Mouse (Mus musculus) left cerebral cortex, adult 2 months (tissue): ENCODE measurements around the gene Zfr2. TPM values are rescaled to one million over a fixed set of nuclear protein-coding genes. Genes with fewer than 3 reads are reported as not detected.
A peak's percentile ranks its signal among the peaks of the same experiment; 100 is the strongest.

ENCODE experiments used
- DNase-seq, 2 experiments: peaks; one replicate each; pipeline ENCODE4 v3.0.0; 2021 to 2022; ENCODE audit warnings: low spot score in 2 of 2, mixed read lengths in 1 of 2; ENCODE audit errors: extremely low spot score in 1 of 2
- H3K27ac ChIP-seq: fragments of 200-600 bp; 2 replicates; pipeline ENCODE4 v1.8.1; 2022
- H3K4me3 ChIP-seq: fragments of 200-600 bp; 2 replicates; pipeline ENCODE4 v1.8.1; 2022
- CTCF ChIP-seq: fragments of 200-600 bp; IDR thresholded peaks from 2 replicates; pipeline ENCODE4 v1.8.1; 2022; ENCODE audit warnings: antibody characterized with exemption, mild to moderate bottlenecking, moderate library complexity
- intact Hi-C: fragments of 180-260 bp; cut with DNase I; formaldehyde crosslinking; loops from one replicate; pipeline ENCODE4 v1.15.1; 2025
- total RNA-seq, 2 experiments: library from RNA; stranded (reverse); gene quantifications; 2 replicates each; pipeline ENCODE4 v1.2.3; 2021

The Zfr2 gene
- total RNA-seq, 2 experiments from 2014 or later = 70.9 to 76.2 TPM

- Histone ChIP-seq H3K4me3 (no peak overlapping the region), H3K27ac (no peak overlapping the region)
- no peak for DNase-seq
- no peak for TF ChIP-seq CTCF
- intact Hi-C loops = no loop called here
Observed at GRCm38 (mm10) chr10:81279496-81279895, 46.5 kb downstream of the Zfr2 start.

- no peak overlapping the region for H3K4me3 ChIP-seq
- no peak for DNase-seq
- TF ChIP-seq CTCF = no peak
- no peak overlapping the region for H3K27ac ChIP-seq
- intact Hi-C loops = no loop called here
Observed at GRCm38 (mm10) chr10:81284189-81284588, 51.2 kb downstream of the Zfr2 start.

- no peak for TF ChIP-seq CTCF
- DNase-seq = no peak
- H3K4me3 ChIP-seq = no peak overlapping the region
- intact Hi-C loops = loop anchor here (5.0 kb wide), 2 partner anchors 58 to 87 kb away; partner anchors contain the start of gene Gipc3
- no peak overlapping the region for H3K27ac ChIP-seq
Observed at GRCm38 (mm10) chr10:81284719-81285118, 51.8 kb downstream of the Zfr2 start.

DNA sequence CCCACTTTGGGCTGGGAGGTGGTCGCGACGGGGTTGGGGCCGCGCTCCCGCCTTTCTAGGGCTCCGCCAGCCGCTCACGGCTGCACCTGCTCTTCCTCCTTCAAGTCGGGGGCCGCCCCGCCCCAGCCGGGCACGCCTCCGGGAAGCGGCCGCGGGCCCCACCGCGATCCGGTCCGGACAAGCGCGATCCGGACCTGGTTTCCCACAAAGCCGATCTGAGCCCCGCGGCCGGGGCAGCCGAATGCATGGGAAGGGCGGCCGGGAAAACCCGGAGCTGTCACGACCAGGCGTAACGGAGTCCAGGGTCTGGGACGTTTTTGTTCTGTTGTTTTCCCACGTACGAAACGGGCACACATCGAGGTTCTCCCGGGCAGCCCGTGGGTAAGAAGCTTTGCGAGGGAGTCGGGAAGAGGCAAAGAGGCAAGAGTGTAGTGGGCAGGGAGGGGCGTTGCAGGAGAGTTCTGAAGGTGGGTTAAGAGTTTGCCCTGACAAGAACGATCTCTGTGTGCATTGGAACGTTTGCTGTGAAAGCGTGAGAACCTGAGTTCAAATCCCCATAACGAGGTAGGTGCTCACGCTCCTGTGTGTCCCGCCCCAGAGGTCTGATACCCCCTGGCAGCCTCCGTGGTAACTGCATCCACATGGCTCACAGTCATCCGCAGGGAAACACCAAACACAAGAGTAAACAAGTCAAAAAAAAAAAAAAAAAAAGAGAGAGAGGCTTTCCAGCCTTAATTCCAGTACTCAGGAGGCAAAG is 52.9 kb downstream of the Zfr2 start:
- no peak overlapping the region for H3K27ac ChIP-seq
- DNase-seq = peak; percentile 80 to 88
- intact Hi-C loops = loop anchor here (5.0 kb wide), 2 partner anchors 56 to 89 kb away; partner anchors contain the start of gene Gipc3
- peak overlapping the region; percentile 27 for H3K4me3 ChIP-seq
- TF ChIP-seq CTCF = no peak; the same call in 1 of the 2 replicates

- TF ChIP-seq CTCF = no peak
- DNase-seq = no peak
- intact Hi-C loops = loop anchor here (5.0 kb wide), 2 partner anchors 56 to 89 kb away; partner anchors contain the start of gene Gipc3
- no peak overlapping the region for H3K4me3 ChIP-seq
- H3K27ac ChIP-seq = no peak overlapping the region
Observed at GRCm38 (mm10) chr10:81286586-81286985, 53.6 kb downstream of the Zfr2 start.

GRCm38 (mm10) chr10:81287513-81288157 is 54.7 kb downstream of the Zfr2 start:
- TF ChIP-seq CTCF = peak; percentile 86
- DNase-seq = no peak
- intact Hi-C loops = loop anchor here (2.0 to 5.0 kb wide), 5 partner anchors 31 to 163 kb away; partner anchors contain the start of genes Gipc3 and Hmg20b
- H3K27ac ChIP-seq = no peak overlapping the region
- H3K4me3 ChIP-seq = no peak overlapping the region

DNA sequence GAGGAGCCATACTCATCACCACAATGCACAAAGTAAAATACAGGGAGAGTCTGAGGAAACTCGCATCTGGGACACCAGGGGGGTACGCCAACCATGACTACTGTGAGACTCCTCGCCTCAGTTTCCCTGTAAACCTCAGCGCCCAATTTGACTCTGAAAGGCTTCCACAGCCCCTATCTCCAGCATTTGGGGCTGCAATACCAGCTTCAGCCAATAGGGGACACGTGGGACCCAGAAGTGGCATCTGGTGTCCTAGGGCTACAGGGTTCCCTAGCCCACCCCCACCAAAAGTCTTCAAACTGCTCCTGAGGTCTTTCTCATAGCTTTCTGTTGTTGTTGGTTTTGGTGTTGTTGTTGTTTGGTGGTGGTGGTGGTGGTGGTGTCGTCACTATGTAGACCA is 55.6 kb downstream of the Zfr2 start:
- Histone ChIP-seq H3K4me3 (no peak overlapping the region), H3K27ac (no peak overlapping the region)
- intact Hi-C loops = loop anchor here (2.0 to 5.0 kb wide), 5 partner anchors 30 to 162 kb away; partner anchors contain the start of genes Gipc3 and Hmg20b
- peak; percentile 74 for TF ChIP-seq CTCF
- DNase-seq = no peak

- Histone ChIP-seq H3K4me3 (no peak overlapping the region), H3K27ac (no peak overlapping the region)
- intact Hi-C loops = loop anchor here (1.0 to 5.0 kb wide), 6 partner anchors 16 to 162 kb away; partner anchors contain the start of genes Gipc3 and Hmg20b
- DNase-seq = peak; percentile 59 to 66
- peak; percentile 91 for TF ChIP-seq CTCF
Observed at GRCm38 (mm10) chr10:81289278-81289677, 56.3 kb downstream of the Zfr2 start.

- DNase-seq = no peak
- Histone ChIP-seq H3K4me3 (no peak overlapping the region), H3K27ac (no peak overlapping the region)
- intact Hi-C loops = loop anchor here (1.0 to 5.0 kb wide), 6 partner anchors 15 to 161 kb away; partner anchors contain the start of genes Gipc3 and Hmg20b
- TF ChIP-seq CTCF = no peak
Observed at GRCm38 (mm10) chr10:81289811-81290210, 56.9 kb downstream of the Zfr2 start.

DNA sequence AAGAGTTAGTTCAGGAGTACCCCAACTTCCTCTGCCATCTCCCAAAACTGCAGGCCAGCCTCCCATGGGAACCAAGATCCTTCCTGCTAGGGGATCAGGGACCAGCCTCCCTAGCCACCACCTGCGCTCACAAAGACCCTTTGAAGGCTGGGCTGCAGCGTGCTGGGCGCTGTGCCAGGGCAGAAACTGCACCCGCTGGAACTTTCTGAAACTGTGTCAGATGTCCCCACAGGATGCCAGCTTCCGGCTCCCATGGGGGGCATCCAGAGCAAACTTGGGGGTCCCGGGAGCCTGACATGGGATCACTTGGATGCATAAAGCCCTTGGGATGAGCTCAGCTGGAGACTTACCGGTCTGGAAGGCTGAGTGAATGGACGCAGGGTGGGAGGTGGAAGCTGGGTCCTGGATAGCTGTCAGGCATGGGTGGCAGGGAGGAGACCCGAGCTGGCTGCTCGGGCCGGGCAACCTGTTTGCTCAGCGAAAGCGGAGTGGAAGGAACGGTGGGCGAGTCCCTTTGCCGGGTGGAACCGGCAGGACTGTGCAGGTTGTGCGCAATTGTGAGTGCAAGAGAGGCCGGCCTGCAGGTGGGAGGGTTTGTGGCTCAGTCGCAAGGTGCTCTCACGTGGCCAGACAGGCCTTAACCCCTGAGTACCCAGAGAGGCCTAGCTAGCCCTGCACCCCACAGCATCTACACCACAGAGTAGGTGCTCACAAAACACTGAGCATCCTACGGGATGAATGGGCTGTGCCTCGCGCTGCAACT is 57.9 kb downstream of the Zfr2 start:
- no peak overlapping the region for H3K27ac ChIP-seq
- H3K4me3 ChIP-seq = no peak overlapping the region
- intact Hi-C loops = no loop called here
- no peak for DNase-seq
- no peak for TF ChIP-seq CTCF

- intact Hi-C loops = no loop called here
- no peak for DNase-seq
- Histone ChIP-seq H3K27ac (no peak within 1 kb of the TSS), H3K4me3 (no peak within 1 kb of the TSS)
- no peak for TF ChIP-seq CTCF
Observed at GRCm38 (mm10) chr10:81291511-81292104, 58.7 kb downstream of the Zfr2 start, which contains the start of gene Tjp3. Gene Tjp3 (minus strand): TSS chr10:81291581.
